In genomic region chr5:21669307-21669706, GRCm38 (mm10) we compare ENCODE assay signal across 21 mouse cellular contexts. TPM values are rescaled to one million over a fixed set of nuclear protein-coding genes. Genes with fewer than 3 reads are reported as not detected.
"Had no signal": no experiment of that assay in that cellular context is flagged by ENCODE, and none has a peak within 500 bp of the region (broad histone marks: within the 10 kb centered on the region; RNA-seq: fewer than 3 reads in every experiment).

No protein-coding gene starts in this region.

- H3K4me2 ChIP-seq: limb, embryonic 12.5 days; limb, embryonic 15.5 days; liver, embryonic 11.5 days; liver, embryonic 15.5 days; midbrain, embryonic 11.5 days; neural tube, embryonic 12.5 days; neural tube, embryonic 15.5 days had no signal

- DNase-seq: kidney, adult 18-20 months; kidney, adult 9 months; kidney, postnatal 14 days; left cerebral cortex, postnatal 4 days; lung, adult 2 months; lung, postnatal 14 days; lung, postnatal 4 days; midbrain, embryonic 14.5 days; right cerebral cortex, adult 18-20 months; right cerebral cortex, postnatal 14 days; right cerebral cortex, postnatal 4 days; thymus, adult 2 months; thymus, postnatal 14 days had no signal

- H3K4me3 ChIP-seq: limb, embryonic 12.5 days; limb, embryonic 15.5 days; liver, embryonic 15.5 days; neural tube, embryonic 12.5 days; neural tube, embryonic 15.5 days had no signal

- H3K4me1 ChIP-seq: neural tube, embryonic 12.5 days had no signal

- H3K9me3 ChIP-seq: limb, embryonic 12.5 days; limb, embryonic 15.5 days; liver, embryonic 15.5 days; neural tube, embryonic 12.5 days; neural tube, embryonic 15.5 days had no signal

- H3K27ac ChIP-seq: limb, embryonic 12.5 days; limb, embryonic 15.5 days; liver, embryonic 15.5 days; neural tube, embryonic 12.5 days; neural tube, embryonic 15.5 days; stomach, postnatal 0 days had no signal

- H3K27me3 ChIP-seq: limb, embryonic 12.5 days; limb, embryonic 15.5 days; liver, embryonic 15.5 days; neural tube, embryonic 12.5 days; neural tube, embryonic 15.5 days had no signal

- H3K9ac ChIP-seq: limb, embryonic 12.5 days; limb, embryonic 15.5 days; liver, embryonic 15.5 days; neural tube, embryonic 12.5 days; neural tube, embryonic 15.5 days had no signal

- H3K36me3 ChIP-seq: limb, embryonic 15.5 days; liver, embryonic 15.5 days had no signal

RNA-seq across cellular contexts. Expression of gene Fbxl13, which starts 23.9 kb away (rescaled TPM):
- polyA plus RNA-seq: limb, embryonic 15.5 days had no signal
